Mouse (Mus musculus): ENCODE results near the gene Tmem232.
"Not testable (repeated sequence)": the region's sequence is repeated elsewhere in the genome, so short reads cannot be mapped to it uniquely, and the experiment has no call there.

The Tmem232 gene

GRCm38 (mm10) chr17:65540441-65541272 lies at the start of gene Tmem232:
Gene Tmem232 (minus strand): TSS chr17:65540782.
- peak; percentile 28 to 73 for DNase-seq (ENCODE audit: inconsistent age in 2 of 2, low spot score in 1 of 2)

GRCm38 (mm10) chr17:65586892-65587291 lies 46.3 kb upstream of the Tmem232 start:
- DNase-seq (ENCODE audit: inconsistent age in 2 of 2, low spot score in 1 of 2): no peak

GRCm38 (mm10) chr17:65581440-65581839 lies 40.9 kb upstream of the Tmem232 start:
- no peak for DNase-seq (ENCODE audit: inconsistent age in 2 of 2, low spot score in 1 of 2)

- no peak for DNase-seq (ENCODE audit: inconsistent age in 2 of 2, low spot score in 1 of 2)
These were observed 39.2 kb upstream of the Tmem232 start for GRCm38 (mm10) chr17:65579766-65580165.

GRCm38 (mm10) chr17:65575339-65575738 lies 34.8 kb upstream of the Tmem232 start:
- DNase-seq (ENCODE audit: inconsistent age in 2 of 2, low spot score in 1 of 2): peak in 1 of 2 experiments; percentile 52

DNA sequence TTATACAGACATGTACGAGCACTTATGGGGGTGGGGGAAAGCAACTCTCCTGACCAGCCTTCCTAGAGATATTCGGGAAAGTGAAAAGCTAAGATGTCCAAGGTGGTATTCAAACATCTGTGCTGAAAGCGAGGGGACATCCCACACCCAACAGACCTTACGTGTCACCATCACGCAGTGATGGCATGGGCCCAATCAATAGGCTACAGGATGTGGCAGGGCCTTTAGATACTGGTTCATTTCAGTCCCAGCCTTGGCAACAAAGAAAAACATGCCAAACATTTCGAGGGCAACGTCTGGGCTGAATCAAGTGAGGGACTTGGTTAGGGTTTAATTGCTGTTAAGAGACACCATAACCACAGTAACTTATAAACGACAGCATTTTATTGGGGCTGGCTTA lies 34.3 kb upstream of the Tmem232 start:
- no peak for DNase-seq (ENCODE audit: inconsistent age in 2 of 2, low spot score in 1 of 2)

DNA sequence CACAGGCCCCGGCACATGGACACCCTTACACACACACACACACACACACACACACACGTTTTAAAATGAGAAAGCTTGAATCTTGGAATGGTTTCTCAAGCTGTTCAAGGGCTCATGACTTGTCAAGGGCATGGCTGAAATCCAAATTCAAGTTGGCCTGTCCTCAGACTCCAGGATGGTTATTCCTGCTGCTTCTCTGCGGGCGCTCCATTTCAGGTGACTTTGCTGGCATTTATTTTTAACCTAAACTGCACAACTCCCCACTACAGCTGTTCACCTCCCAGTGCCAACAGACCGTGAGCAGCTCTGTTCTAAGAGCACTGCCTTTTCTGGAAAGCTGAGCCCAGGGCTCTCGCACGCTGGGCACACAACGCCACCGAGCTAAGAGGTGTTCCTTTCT lies 31.3 kb upstream of the Tmem232 start:
- peak; percentile 55 to 89 for DNase-seq (ENCODE audit: inconsistent age in 2 of 2, low spot score in 1 of 2)

GRCm38 (mm10) chr17:65571466-65571865 lies 30.9 kb upstream of the Tmem232 start:
- peak; percentile 57 to 72 for DNase-seq (ENCODE audit: inconsistent age in 2 of 2, low spot score in 1 of 2)

- DNase-seq (ENCODE audit: inconsistent age in 2 of 2, low spot score in 1 of 2): no peak
These were observed 23.6 kb upstream of the Tmem232 start for GRCm38 (mm10) chr17:65564189-65564588.

GRCm38 (mm10) chr17:65563345-65563744 lies 22.8 kb upstream of the Tmem232 start:
- DNase-seq (ENCODE audit: inconsistent age in 2 of 2, low spot score in 1 of 2): no peak

GRCm38 (mm10) chr17:65562761-65563160 lies 22.2 kb upstream of the Tmem232 start:
- peak; percentile 33 to 83 for DNase-seq (ENCODE audit: inconsistent age in 2 of 2, low spot score in 1 of 2)

DNA sequence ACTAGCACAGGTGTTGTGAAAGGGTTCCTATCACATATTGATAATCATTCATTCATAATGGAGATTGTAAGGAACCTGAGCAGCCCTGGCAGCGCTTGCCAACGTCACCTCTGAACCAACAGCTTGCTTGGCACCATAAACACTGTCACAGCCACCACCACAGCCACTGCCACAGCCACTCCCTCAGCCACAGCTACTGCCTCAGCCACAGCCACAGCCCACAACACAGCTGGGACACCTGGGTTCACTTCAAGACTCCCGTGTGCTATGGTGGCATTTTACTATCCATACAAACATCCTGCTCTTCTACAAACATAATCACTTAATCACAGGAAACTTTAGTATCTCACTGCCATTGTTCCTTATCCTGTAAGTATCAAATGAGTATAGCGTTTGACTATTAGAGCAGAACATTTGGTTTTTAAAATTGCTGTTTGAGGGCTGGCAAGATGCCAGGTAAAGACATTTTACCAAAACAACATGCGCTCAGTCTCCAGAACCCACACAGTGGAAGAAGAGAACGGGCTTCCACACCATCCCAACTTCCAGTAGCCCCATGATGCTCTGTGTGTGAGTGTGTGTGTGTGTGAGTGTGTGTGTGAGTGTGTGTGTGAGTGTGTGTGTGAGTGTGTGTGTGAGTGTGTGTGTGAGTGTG lies 20.9 kb upstream of the Tmem232 start:
- DNase-seq (ENCODE audit: inconsistent age in 2 of 2, low spot score in 1 of 2): no peak

DNA sequence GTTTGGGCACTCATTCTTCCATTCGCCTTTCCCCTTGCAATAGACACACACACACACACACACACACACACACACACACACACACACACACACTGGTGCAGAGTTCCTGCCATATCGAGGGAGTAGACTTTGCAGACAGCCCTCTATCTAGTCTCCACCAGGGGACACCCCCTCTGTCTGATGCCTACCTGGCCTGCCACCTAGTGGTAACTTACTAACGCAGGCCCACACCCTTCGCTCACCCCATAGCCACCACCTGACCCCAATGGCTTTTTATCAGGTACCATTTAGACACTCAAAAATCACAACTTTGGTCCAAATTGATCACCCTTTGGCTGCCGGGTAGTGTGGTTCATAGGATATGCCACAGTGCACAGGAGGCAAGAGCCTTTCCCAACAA lies 18.7 kb upstream of the Tmem232 start:
- peak in 1 of 2 experiments; percentile 44 for DNase-seq (ENCODE audit: inconsistent age in 2 of 2, low spot score in 1 of 2)

DNA sequence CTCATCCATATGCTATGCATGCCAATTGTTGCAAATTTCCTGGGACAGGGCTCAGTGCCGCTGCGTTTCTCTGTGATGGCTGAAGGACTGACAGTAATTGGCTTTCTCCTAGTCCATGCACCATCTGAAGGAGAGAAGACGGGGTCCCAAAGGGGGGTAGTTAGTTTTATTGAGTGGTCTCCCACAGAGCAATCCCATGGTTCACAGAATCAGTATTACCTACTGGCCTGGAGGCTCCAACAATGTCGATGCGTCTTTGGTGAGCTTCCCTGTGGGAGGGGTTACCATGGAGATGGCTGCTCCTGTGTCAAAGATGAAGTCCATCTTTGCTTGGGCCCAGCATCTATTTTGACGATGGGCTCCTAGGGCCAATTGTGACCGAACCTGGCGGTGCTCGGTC lies 18.2 kb upstream of the Tmem232 start:
- no peak for DNase-seq (ENCODE audit: inconsistent age in 2 of 2, low spot score in 1 of 2)

GRCm38 (mm10) chr17:65558217-65558616 lies 17.6 kb upstream of the Tmem232 start:
- DNase-seq (ENCODE audit: inconsistent age in 2 of 2, low spot score in 1 of 2): peak; percentile 67 to 91

DNA sequence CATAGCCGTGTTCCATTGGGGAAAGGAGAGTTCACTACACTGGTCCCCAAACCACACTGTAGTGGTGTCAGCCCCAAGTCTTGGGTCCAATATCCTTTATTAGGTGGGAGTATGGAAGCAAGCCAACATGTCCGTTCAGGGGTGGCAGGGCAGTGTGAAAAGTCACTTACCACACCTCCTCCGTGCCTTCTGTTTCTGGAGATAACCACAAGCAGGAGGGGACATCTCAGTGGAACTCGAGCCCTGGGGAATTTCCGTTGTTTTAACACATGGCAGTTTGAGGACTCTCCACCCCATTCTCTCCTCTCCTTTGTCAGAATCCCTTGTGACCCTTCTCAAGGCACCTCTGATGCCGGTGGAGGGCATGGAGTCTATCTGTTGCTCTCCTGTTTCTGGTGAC lies 16.6 kb upstream of the Tmem232 start:
- DNase-seq (ENCODE audit: inconsistent age in 2 of 2, low spot score in 1 of 2): no peak

DNA sequence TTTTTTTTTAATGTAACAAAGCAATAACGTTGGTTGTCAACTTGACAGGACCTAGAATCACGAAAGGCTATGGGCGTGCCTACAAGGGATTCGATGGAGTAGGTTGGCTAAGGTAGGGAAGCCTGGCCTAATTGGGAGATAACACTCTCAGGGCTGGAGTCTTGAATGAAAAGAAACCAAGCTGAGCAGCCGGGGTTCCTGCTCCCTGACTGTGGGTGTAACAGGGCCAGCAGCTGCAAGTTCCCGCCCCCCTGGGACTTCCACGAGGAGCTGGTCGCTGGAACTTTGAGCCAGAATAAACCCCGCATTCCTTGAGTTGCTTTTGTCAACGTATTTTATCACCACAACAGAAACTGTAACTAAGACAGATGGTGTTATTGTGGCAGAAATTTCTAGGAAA lies 16.2 kb upstream of the Tmem232 start:
- no peak for DNase-seq (ENCODE audit: inconsistent age in 2 of 2, low spot score in 1 of 2)

DNA sequence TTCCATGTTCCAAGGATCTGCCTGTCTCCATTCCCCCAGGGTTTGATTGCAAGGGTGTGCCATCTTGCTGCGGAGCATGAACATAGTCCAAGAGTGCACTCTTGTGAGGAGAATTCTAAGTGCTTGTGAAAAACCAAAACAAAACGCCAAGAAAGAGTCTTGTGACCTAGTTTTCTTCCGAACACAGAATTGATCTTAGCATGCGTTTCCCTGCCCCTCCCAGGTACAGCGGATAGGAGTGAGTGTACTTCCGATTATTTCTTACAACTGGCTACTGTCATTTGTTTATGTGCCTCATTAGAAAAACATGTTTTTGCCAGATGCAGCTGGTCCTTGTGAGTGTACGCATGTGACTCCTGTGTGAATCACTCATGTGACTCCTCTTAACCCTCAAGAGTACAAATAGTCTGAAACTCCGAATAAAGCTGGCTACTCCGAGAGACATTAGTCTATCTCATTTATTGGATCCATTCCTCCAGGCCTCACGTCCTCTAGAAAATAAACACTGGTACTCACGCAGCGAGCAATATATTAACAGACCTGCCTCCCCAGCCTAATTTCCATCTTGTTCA lies 11.9 kb upstream of the Tmem232 start:
- no peak for DNase-seq (ENCODE audit: inconsistent age in 2 of 2, low spot score in 1 of 2)

- peak in 1 of 2 experiments; percentile 40 for DNase-seq (ENCODE audit: inconsistent age in 2 of 2, low spot score in 1 of 2)
These were observed 9.8 kb upstream of the Tmem232 start for GRCm38 (mm10) chr17:65550357-65550756.

DNA sequence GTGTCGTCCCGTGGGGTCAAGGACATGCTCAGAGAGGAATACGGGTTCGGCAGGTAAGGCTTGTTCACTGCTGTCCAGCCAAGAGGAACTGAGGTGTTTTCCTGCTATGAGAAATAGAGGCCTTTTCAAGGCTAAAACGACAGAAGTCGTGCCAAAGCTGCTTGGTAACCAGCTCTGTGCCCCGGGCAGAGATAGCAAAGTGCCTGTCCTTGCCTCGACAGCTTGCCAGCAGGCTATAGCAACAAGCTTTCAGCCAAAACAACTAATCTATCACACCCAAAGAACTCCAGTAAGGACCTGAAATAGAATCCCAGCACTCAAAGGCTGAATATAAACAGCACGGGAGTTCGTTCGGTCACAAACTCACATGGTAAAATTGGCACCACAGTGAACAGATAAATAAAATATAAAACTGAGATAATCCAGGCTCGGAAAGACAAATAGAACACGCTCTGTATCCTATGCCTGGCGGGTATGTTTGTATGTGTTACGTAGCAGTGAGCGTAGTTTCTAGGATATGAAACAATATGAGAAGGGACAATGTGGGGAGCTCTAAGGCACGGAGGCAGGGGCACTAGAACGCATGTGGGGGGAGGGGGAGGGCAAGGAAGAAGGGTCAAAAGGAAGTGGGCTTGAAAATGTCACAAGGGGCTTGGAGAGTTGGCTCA lies 8.2 kb upstream of the Tmem232 start:
- peak; percentile 37 to 64 for DNase-seq (ENCODE audit: inconsistent age in 2 of 2, low spot score in 1 of 2)

DNA sequence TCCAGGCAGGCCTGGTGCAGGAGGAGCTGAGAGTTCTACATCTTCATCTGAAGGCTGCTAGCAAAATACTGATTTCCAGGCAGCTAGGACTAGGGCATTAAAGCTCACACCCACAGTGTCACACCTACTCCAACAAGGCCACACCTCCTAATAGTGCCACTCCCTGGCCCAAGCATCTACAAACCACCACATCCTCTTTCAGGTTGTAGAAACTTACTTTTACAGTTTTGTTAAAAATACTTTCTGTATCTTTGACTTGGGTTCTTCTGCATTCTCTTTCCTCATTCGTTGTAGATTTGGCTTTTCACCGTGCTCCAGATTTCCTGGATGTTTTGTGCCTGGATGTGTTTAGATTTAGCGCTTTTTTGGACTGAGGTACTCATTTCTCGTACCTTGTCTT lies 5.6 kb upstream of the Tmem232 start:
- DNase-seq (ENCODE audit: inconsistent age in 2 of 2, low spot score in 1 of 2): not testable (repeated sequence)

Measured in adrenal gland, adult (tissue).